Mouse (Mus musculus): ENCODE data around the gene Nat8f7. TPM values are rescaled to one million over a fixed set of nuclear protein-coding genes. Genes with fewer than 3 reads are reported as not detected.

Nat8f7 gene
- polyA plus RNA-seq (2014; fragmentation: Illumina TruSeq; extraction: RNeasy Lipid Tissue Mini Kit (QIAGEN cat#74804); ENCODE audit: low read depth, low replicate concordance) = not detected

DNA sequence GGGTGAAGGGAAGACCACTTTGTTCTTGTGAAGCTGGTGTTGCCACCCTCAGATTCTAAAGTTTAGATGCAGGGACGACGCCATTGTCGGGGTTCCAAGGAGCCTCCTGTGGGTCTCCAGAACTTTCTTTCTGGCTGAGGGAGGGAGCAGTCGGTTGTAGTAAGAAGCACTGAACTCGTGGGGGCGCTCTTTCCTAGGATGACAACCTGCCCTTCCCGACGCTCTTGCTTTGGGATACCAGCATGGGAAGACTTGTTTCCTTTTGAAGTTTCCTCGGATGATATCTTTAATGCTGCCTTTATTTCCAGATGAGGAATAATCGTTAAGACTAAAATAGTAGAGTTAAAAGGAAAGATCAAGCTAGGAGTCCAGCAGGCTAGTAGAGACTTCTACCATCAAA is at the start of gene Nat8f7:
Gene Nat8f7, minus strand, starts transcription at position 101 of the 400 bp plus-strand sequence.

Other genes with a start within 250 kb of the Nat8f7 start
- gene Fbxo41, start 210.2 kb downstream of the Nat8f7 start, polyA plus RNA-seq (2014; fragmentation: Illumina TruSeq; extraction: RNeasy Lipid Tissue Mini Kit (QIAGEN cat#74804); ENCODE audit: low read depth, low replicate concordance) = 0.08 TPM
- 0.21 TPM for gene Egr4, start 199.6 kb downstream of the Nat8f7 start, polyA plus RNA-seq (2014; fragmentation: Illumina TruSeq; extraction: RNeasy Lipid Tissue Mini Kit (QIAGEN cat#74804); ENCODE audit: low read depth, low replicate concordance)
- gene Alms1, start 125.7 kb downstream of the Nat8f7 start, polyA plus RNA-seq (2014; fragmentation: Illumina TruSeq; extraction: RNeasy Lipid Tissue Mini Kit (QIAGEN cat#74804); ENCODE audit: low read depth, low replicate concordance) = 117 TPM
- gene Nat8f3, start 52.5 kb upstream of the Nat8f7 start, polyA plus RNA-seq (2014; fragmentation: Illumina TruSeq; extraction: RNeasy Lipid Tissue Mini Kit (QIAGEN cat#74804); ENCODE audit: low read depth, low replicate concordance) = not detected
- gene Nat8f6, start 107.7 kb upstream of the Nat8f7 start, polyA plus RNA-seq (2014; fragmentation: Illumina TruSeq; extraction: RNeasy Lipid Tissue Mini Kit (QIAGEN cat#74804); ENCODE audit: low read depth, low replicate concordance) = 0.17 TPM
- 3.1 TPM for gene Nat8f5, start 107.8 kb upstream of the Nat8f7 start, polyA plus RNA-seq (2014; fragmentation: Illumina TruSeq; extraction: RNeasy Lipid Tissue Mini Kit (QIAGEN cat#74804); ENCODE audit: low read depth, low replicate concordance)
- gene Nat8, start 118.9 kb upstream of the Nat8f7 start, polyA plus RNA-seq (2014; fragmentation: Illumina TruSeq; extraction: RNeasy Lipid Tissue Mini Kit (QIAGEN cat#74804); ENCODE audit: low read depth, low replicate concordance) = 1.7 TPM
- 0.52 TPM for gene Nat8f2, start 156.0 kb upstream of the Nat8f7 start, polyA plus RNA-seq (2014; fragmentation: Illumina TruSeq; extraction: RNeasy Lipid Tissue Mini Kit (QIAGEN cat#74804); ENCODE audit: low read depth, low replicate concordance)
- 42.3 TPM for gene Nat8f4, start 191.7 kb upstream of the Nat8f7 start, polyA plus RNA-seq (2014; fragmentation: Illumina TruSeq; extraction: RNeasy Lipid Tissue Mini Kit (QIAGEN cat#74804); ENCODE audit: low read depth, low replicate concordance)
- gene Tprkb, start 198.7 kb upstream of the Nat8f7 start, polyA plus RNA-seq (2014; fragmentation: Illumina TruSeq; extraction: RNeasy Lipid Tissue Mini Kit (QIAGEN cat#74804); ENCODE audit: low read depth, low replicate concordance) = 27.9 TPM
- 1.4 TPM for gene Nat8f1, start 202.5 kb upstream of the Nat8f7 start, polyA plus RNA-seq (2014; fragmentation: Illumina TruSeq; extraction: RNeasy Lipid Tissue Mini Kit (QIAGEN cat#74804); ENCODE audit: low read depth, low replicate concordance)
- 87.9 TPM for gene Dusp11, start 248.5 kb upstream of the Nat8f7 start, polyA plus RNA-seq (2014; fragmentation: Illumina TruSeq; extraction: RNeasy Lipid Tissue Mini Kit (QIAGEN cat#74804); ENCODE audit: low read depth, low replicate concordance)

Measured in testis, adult 10 weeks (tissue).